9 mouse cellular contexts compared by ENCODE assay signal in genomic region chr12:8947714-8948464, GRCm38 (mm10). TPM values are rescaled to one million over a fixed set of nuclear protein-coding genes. Genes with fewer than 3 reads are reported as not detected.
DNase-seq lines count a peak whose midpoint lies in the region; ATAC-seq and TF ChIP-seq lines count a peak whose summit lies in the region.
"Had no signal": no experiment of that assay in that cellular context is flagged by ENCODE, and none has a peak within 500 bp of the region (broad histone marks: within the 10 kb centered on the region; RNA-seq: fewer than 3 reads in every experiment).

Gene Matn3 (plus strand): TSS chr12:8947929.

- H3K4me3 ChIP-seq in hindbrain, embryonic 15.5 days = peak within 1 kb of the TSS; percentile 48
- peak within 1 kb of the TSS; percentile 46 for H3K4me3 ChIP-seq in limb, embryonic 14.5 days (replicated peaks; ENCODE audit: low read length)
- peak within 1 kb of the TSS; percentile 48 for H3K4me3 ChIP-seq in midbrain, embryonic 12.5 days

- peak; percentile 31 to 41 for DNase-seq in left cerebral cortex, adult 18-20 months (ENCODE audit: low spot score in 2 of 2)
- DNase-seq in left cerebral cortex, adult 11 months (ENCODE audit: low spot score) = no peak
- peak; percentile 77 for DNase-seq in gastrocnemius, postnatal 10 days
- peak; percentile 61 for DNase-seq in limb, embryonic 14.5 days (ENCODE audit: low spot score)
- DNase-seq in spleen, postnatal 36 days (ENCODE audit: low spot score in 2 of 2) = peak; percentile 36 to 40

- H3K9ac ChIP-seq in hindbrain, embryonic 15.5 days = peak within 1 kb of the TSS; percentile 23
- peak within 1 kb of the TSS; percentile 52 for H3K9ac ChIP-seq in limb, embryonic 14.5 days (ENCODE audit: low read depth, low read length, severe bottlenecking)
- peak within 1 kb of the TSS; percentile 60 for H3K9ac ChIP-seq in midbrain, embryonic 12.5 days (replicated peaks)

- peak within 1 kb of the TSS; percentile 99 for H3K4me2 ChIP-seq in hindbrain, embryonic 15.5 days
- peak within 1 kb of the TSS; percentile 96 for H3K4me2 ChIP-seq in limb, embryonic 14.5 days (replicated peaks; ENCODE audit: low read depth, low read length, severe bottlenecking)
- peak within 1 kb of the TSS; percentile 96 for H3K4me2 ChIP-seq in midbrain, embryonic 12.5 days (replicated peaks)

- peaks cover 10% of the 10 kb centered on the region for H3K4me1 ChIP-seq in hindbrain, embryonic 15.5 days (replicated peaks)
- H3K4me1 ChIP-seq in limb, embryonic 14.5 days (ENCODE audit: control insufficient read depth, insufficient read depth, low read length) = peaks cover 11% of the 10 kb centered on the region
- H3K4me1 ChIP-seq in midbrain, embryonic 12.5 days = peaks cover 9% of the 10 kb centered on the region; the same call in 1 of the 2 replicates

- H3K27ac ChIP-seq in hindbrain, embryonic 15.5 days (replicated peaks) = no peak within 1 kb of the TSS
- peak within 1 kb of the TSS; percentile 53 for H3K27ac ChIP-seq in limb, embryonic 14.5 days (replicated peaks; ENCODE audit: low read depth, low read length)
- no peak within 1 kb of the TSS for H3K27ac ChIP-seq in midbrain, embryonic 12.5 days (replicated peaks)

- WGBS in hindbrain, embryonic 15.5 days = under 1% methylated on average over 42 of the region's 42 CpGs
- under 1% methylated on average over 30 of the region's 42 CpGs for WGBS in limb, embryonic 14.5 days
- under 1% methylated on average over 37 of the region's 42 CpGs for WGBS in midbrain, embryonic 12.5 days

- no peaks in the 10 kb centered on the region for H3K36me3 ChIP-seq in hindbrain, embryonic 15.5 days
- no peaks in the 10 kb centered on the region for H3K36me3 ChIP-seq in limb, embryonic 14.5 days (ENCODE audit: control insufficient read depth, insufficient read depth, low read length)
- no peaks in the 10 kb centered on the region for H3K36me3 ChIP-seq in midbrain, embryonic 12.5 days

- peaks cover 6% of the 10 kb centered on the region; the same call in 1 of the 2 replicates for H3K27me3 ChIP-seq in hindbrain, embryonic 15.5 days
- no peaks in the 10 kb centered on the region for H3K27me3 ChIP-seq in limb, embryonic 14.5 days (ENCODE audit: control insufficient read depth, insufficient read depth, low read length)
- H3K27me3 ChIP-seq in midbrain, embryonic 12.5 days = peaks cover 29% of the 10 kb centered on the region
- H3K27me3 ChIP-seq: CH12.LX had no signal

- peak; percentile 83 for ATAC-seq in common myeloid progenitor, adult 5-6 weeks (replicated peaks; ENCODE audit: low read depth, poor library complexity, severe bottlenecking)
- peak; percentile 71 for ATAC-seq in hindbrain, embryonic 15.5 days (ENCODE audit: low FRiP score, low read depth)
- ATAC-seq in limb, embryonic 14.5 days (ENCODE audit: low FRiP score, low read depth) = peak; percentile 58; the same call in 1 of the 2 replicates
- peak; percentile 78 for ATAC-seq in midbrain, embryonic 12.5 days (ENCODE audit: low FRiP score, low read depth)

- TF ChIP-seq POLR2A in limb, embryonic 14.5 days (IDR thresholded peaks at IDR 0.05; ENCODE audit: borderline replicate concordance, extremely low read depth, insufficient read depth, insufficient read length) = no peak

- no peaks in the 10 kb centered on the region for H3K9me3 ChIP-seq in hindbrain, embryonic 15.5 days
- no peaks in the 10 kb centered on the region for H3K9me3 ChIP-seq in limb, embryonic 14.5 days (ENCODE audit: control insufficient read depth, low read length)
- no peaks in the 10 kb centered on the region for H3K9me3 ChIP-seq in midbrain, embryonic 12.5 days

RNA-seq across cellular contexts. Expression of gene Matn3, which starts in this region (rescaled TPM):
- under 1 TPM in 1 of 2 experiments, not detected in 1; 0.12 TPM for total RNA-seq in left cerebral cortex, adult 18-20 months (2021)
- not detected in 2 replicates for total RNA-seq in common myeloid progenitor, adult 5-6 weeks (2017)
- total RNA-seq in gastrocnemius, postnatal 10 days (2021) = under 1 TPM; 0.54 to 0.92 TPM
- polyA plus RNA-seq in hindbrain, embryonic 15.5 days (2015; fragmentation: Nextera tagmentation; extraction: Ambion mirVana) = 0.08 and 0.31 TPM in 2 replicates
- 75.9 and 93.4 TPM in 2 replicates for polyA plus RNA-seq in limb, embryonic 14.5 days (2012; rRNA removed)
- 30.3 and 34.3 TPM in 2 replicates for polyA plus RNA-seq in limb, embryonic 14.5 days (2014; fragmentation: Nextera tagmentation; extraction: Ambion mirVana)
- polyA plus RNA-seq in midbrain, embryonic 12.5 days (2016; fragmentation: Nextera tagmentation; extraction: Ambion mirVana) = 0.43 and 0.61 TPM in 2 replicates
- total RNA-seq: CH12.LX had no signal

Comparison
In these comparisons a context has a peak if more than half of its experiments do, and no peak if none do; other contexts are left out.
1. RNA of gene Matn3 (polyA plus RNA-seq): 30.3 to 93.4 TPM in limb, embryonic 14.5 days; 0.43 to 0.61 TPM in midbrain, embryonic 12.5 days and 0.08 to 0.31 TPM in hindbrain, embryonic 15.5 days; every median in the first group is over 10 times any median in the second.
2. Peak in DNase-seq in left cerebral cortex, adult 18-20 months; RNA of the gene not detected or under 1 TPM.
3. Peak in ATAC-seq in common myeloid progenitor, adult 5-6 weeks; RNA of the gene not detected or under 1 TPM.
4. Peak in DNase-seq in gastrocnemius, postnatal 10 days; RNA of the gene not detected or under 1 TPM.
5. Peak in ATAC-seq, H3K4me3 ChIP-seq, H3K9ac ChIP-seq and H3K4me2 ChIP-seq in hindbrain, embryonic 15.5 days; RNA of the gene not detected or under 1 TPM.
6. Peak in ATAC-seq, H3K4me3 ChIP-seq, H3K9ac ChIP-seq and H3K4me2 ChIP-seq in midbrain, embryonic 12.5 days; RNA of the gene not detected or under 1 TPM.
7. Peak in every context shown above with its lines, with median percentiles within 50 percentile points of each other: ATAC-seq, H3K4me2 ChIP-seq, H3K4me3 ChIP-seq and H3K9ac ChIP-seq.